Mouse (Mus musculus) ES-E14 (cell line): ENCODE measurements at regions not wholly inside any gene's neighbourhood (a gene's known extent, or its start where the extent isn't known, plus 50 kb on each side); places are given as distances from the start of the nearest gene placed in this dataset.

Source experiments
- DNase-seq: peaks from one replicate; pipeline ENCODE4 v3.0.0-alpha.2; 2013; ENCODE audit warnings: low read depth, low spot score
- H3K27ac ChIP-seq: 2 replicates; pipeline ENCODE4 v1.5.1; 2012; ENCODE audit warnings: low read depth, mild to moderate bottlenecking, low read length, moderate library complexity, mixed read lengths; ENCODE audit not compliant: poor library complexity, insufficient read depth, severe bottlenecking
- H3K36me3 ChIP-seq: 2 replicates; pipeline ENCODE4 v1.6.1; 2012; ENCODE audit warnings: mild to moderate bottlenecking, low read length, moderate library complexity, mixed read lengths; ENCODE audit not compliant: control insufficient read depth, poor library complexity, insufficient read depth, severe bottlenecking
- H3K4me1 ChIP-seq, 2 experiments: fragments of 150-350 bp in 1 of 2; sonication (generic) in 1 of 2; 2 replicates each; pipeline ENCODE4 v1.6.1; 2012; ENCODE audit warnings: low read length in 2 of 2, mild to moderate bottlenecking in 1 of 2, mixed read lengths in 1 of 2; ENCODE audit not compliant: control insufficient read depth in 2 of 2, insufficient read depth in 2 of 2, poor library complexity in 1 of 2
- H3K4me3 ChIP-seq, 2 experiments: fragments of 150-350 bp in 1 of 2; sonication (generic) in 1 of 2; 2 replicates each; pipeline ENCODE4 v1.5.1; 2012; ENCODE audit warnings: low read length in 2 of 2, low read depth in 1 of 2, mild to moderate bottlenecking in 1 of 2, mixed read lengths in 1 of 2; ENCODE audit not compliant: insufficient read depth in 1 of 2, poor library complexity in 1 of 2, severe bottlenecking in 1 of 2
- H3K9ac ChIP-seq: 2 replicates; pipeline ENCODE4 v1.6.1; 2012; ENCODE audit warnings: low read depth, mild to moderate bottlenecking, low read length, mixed read lengths; ENCODE audit not compliant: poor library complexity, insufficient read depth, severe bottlenecking
- H3K9me3 ChIP-seq: fragments of 150-350 bp; sonication (generic); 2 replicates; pipeline ENCODE4 v1.6.1; 2012; ENCODE audit warnings: low read depth, mild to moderate bottlenecking, low read length; ENCODE audit not compliant: control insufficient read depth, insufficient read depth
- CHD2 ChIP-seq: IDR thresholded peaks from 2 replicates; pipeline ENCODE4 v1.6.1; 2014; ENCODE audit warnings: mild to moderate bottlenecking, low read depth, low read length, inconsistent platforms
- HCFC1 ChIP-seq: IDR thresholded peaks from 2 replicates; pipeline ENCODE4 v1.6.1; 2012; ENCODE audit warnings: low read length, inconsistent platforms, borderline replicate concordance; ENCODE audit not compliant: insufficient read depth
- MAFK ChIP-seq: IDR thresholded peaks from 2 replicates; pipeline ENCODE4 v1.6.1; 2014; ENCODE audit warnings: mild to moderate bottlenecking, low read depth, low read length, inconsistent platforms; ENCODE audit not compliant: insufficient read depth
- ZC3H11A ChIP-seq: IDR thresholded peaks from 2 replicates; pipeline ENCODE4 v1.6.1; 2012; ENCODE audit warnings: low read depth, mild to moderate bottlenecking, inconsistent platforms, low read length, borderline replicate concordance
- ZNF384 ChIP-seq: IDR thresholded peaks from 2 replicates; pipeline ENCODE4 v1.6.1; 2012; ENCODE audit warnings: low read depth, low read length, inconsistent platforms
- in situ Hi-C, 2 experiments: fragments of 600-800 bp; cut with MboI; formaldehyde crosslinking; loops; one replicate each; pipeline ENCODE4 v1.15.1; 2025; ENCODE audit warnings: low sequenced_read_pairs in 2 of 2, inconsistent platforms in 1 of 2; ENCODE audit not compliant: unreplicated experiment in 2 of 2

DNA sequence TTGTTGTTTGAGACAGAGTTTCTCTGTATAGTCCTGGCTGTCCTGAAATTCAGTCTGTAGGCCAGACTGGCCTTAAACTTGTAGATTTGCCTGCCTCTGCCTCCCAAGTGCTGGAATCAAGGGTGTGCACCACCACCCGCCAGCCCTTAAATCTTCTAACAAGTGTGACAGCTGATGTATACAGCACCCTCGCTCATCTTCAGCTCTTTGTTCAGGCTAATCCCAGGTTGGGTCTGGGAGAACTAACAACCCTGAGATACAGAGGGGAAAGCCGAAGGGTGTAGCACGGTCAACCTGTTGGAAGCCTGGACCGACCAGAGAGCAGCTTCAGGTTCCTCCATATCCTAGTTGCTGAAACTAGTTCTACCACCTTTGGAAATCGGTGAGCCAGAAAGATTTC lies 99.0 kb downstream of the Tmem30b start:
- Histone ChIP-seq H3K27ac (no peak overlapping the region), H3K9me3 (no peaks in the 10 kb centered on the region), H3K4me1 (peaks cover 0 to 10% of the 10 kb centered on the region in 2 experiments; a peak in 2 of 4 replicates), H3K36me3 (no peaks in the 10 kb centered on the region), H3K9ac (no peak overlapping the region), H3K4me3 (no peak overlapping the region)
- DNase-seq: no peak
- in situ Hi-C loops: no loop called here
- TF ChIP-seq ZNF384: no peak
- TF ChIP-seq HCFC1: no peak

DNA sequence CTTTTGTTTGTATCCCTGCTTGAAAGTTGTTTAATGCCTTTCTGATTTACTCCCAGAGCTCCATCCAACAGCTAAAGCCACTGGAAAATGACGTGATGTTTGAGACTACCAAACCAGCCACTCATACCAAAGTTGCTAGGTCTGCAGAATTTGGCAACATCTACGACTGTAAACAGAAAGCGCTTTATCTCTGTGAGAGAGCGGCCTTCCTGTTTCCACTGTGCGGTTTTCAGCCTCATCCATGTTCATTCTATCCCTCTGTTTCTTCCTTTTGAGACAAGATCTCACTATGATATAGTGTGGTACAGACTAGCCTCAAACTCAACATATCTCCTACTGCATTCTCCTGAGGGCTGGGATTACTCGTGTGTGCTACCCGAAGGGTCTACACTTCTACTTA lies 100.0 kb downstream of the Tmem30b start:
- in situ Hi-C loops: no loop called here
- no peak overlapping the region for H3K9ac ChIP-seq
- H3K9me3 ChIP-seq: no peaks in the 10 kb centered on the region
- DNase-seq: no peak
- H3K36me3 ChIP-seq: no peaks in the 10 kb centered on the region
- H3K4me3 ChIP-seq: no peak overlapping the region
- H3K4me1 ChIP-seq: peaks cover 0 to 10% of the 10 kb centered on the region in 2 experiments; a peak in 2 of 4 replicates
- no peak for TF ChIP-seq ZC3H11A
- TF ChIP-seq ZNF384: no peak
- no peak for TF ChIP-seq MAFK
- H3K27ac ChIP-seq: no peak overlapping the region

DNA sequence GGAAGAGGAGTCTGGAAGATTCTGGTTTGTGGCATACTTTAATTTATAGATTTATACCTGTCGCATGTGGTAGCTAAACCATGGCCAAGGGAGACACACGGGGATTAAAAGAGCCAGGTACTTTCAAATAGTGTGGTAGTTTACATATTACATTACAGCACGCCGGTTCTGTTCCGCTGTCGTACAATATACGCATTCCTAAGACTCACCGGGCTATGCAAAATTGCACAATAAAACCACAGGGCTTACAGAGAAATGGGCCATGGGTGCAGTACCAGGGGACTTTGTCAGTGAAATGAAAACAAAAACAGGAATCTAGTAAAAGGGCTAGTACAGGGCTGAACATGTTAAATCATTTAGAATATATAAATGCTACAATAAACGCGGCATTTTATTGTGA lies 100.6 kb downstream of the Tmem30b start:
- in situ Hi-C loops: no loop called here

DNA sequence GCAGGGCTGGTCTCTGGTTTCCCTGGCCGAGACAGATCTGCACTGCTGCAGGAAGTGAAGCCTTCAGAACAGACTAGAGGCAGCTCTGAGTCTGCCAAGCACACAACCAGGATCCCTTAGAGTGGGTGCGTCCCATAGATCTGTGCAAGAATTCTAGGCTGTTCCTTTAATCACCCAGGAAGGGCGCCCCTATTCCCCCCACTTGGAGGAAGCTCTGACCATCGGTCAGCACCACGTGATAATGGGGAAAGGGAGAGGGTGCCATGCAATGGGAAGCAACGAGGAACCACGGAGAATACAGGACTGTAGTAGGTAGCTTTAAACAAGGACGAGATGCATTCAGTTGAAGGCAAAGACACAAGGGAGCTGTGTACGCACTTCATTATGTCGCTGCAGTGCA lies 101.1 kb downstream of the Tmem30b start:
- Histone ChIP-seq H3K4me3 (no peak overlapping the region), H3K4me1 (peaks cover 0 to 10% of the 10 kb centered on the region in 2 experiments; a peak in 2 of 4 replicates), H3K9ac (no peak overlapping the region), H3K9me3 (no peaks in the 10 kb centered on the region), H3K27ac (no peak overlapping the region), H3K36me3 (no peaks in the 10 kb centered on the region)
- in situ Hi-C loops: no loop called here
- no peak for DNase-seq
- TF ChIP-seq CHD2: no peak
- no peak for TF ChIP-seq ZNF384
- no peak for TF ChIP-seq HCFC1
- no peak for TF ChIP-seq MAFK
- no peak for TF ChIP-seq ZC3H11A

More for the DNA sequence above, 100.6 kb downstream of the Tmem30b start:
- no peak for DNase-seq
- no peaks in the 10 kb centered on the region for H3K9me3 ChIP-seq
- no peak overlapping the region for H3K27ac ChIP-seq
- H3K9ac ChIP-seq: no peak overlapping the region
- H3K4me3 ChIP-seq: no peak overlapping the region
- H3K4me1 ChIP-seq: peaks cover 0 to 10% of the 10 kb centered on the region in 2 experiments; a peak in 2 of 4 replicates
- no peaks in the 10 kb centered on the region for H3K36me3 ChIP-seq
- TF ChIP-seq ZNF384: no peak
- TF ChIP-seq CHD2: no peak
- TF ChIP-seq MAFK: no peak
- TF ChIP-seq ZC3H11A: no peak
- TF ChIP-seq HCFC1: no peak

DNA sequence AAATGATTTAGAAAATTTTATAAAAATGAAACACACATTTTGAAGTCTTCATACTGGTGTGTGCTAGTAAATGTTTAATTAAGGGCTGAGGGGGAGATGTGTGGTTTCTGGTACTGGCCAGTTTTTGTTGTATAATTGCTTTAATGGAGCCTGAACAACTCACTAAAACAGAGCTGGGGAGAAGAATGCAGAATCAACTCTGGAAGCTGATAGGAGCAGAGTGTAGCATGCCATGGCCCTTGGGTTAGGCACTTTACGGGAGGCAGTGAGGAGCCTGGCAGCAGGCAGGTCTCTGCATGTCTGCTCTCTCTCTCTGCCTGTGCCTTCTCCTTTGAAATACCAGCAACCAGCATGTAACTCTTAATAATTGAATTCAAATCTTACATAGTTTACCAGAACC lies 104.9 kb downstream of the Tmem30b start:
- no peaks in the 10 kb centered on the region for H3K9me3 ChIP-seq
- DNase-seq: no peak
- H3K9ac ChIP-seq: no peak overlapping the region
- H3K36me3 ChIP-seq: no peaks in the 10 kb centered on the region
- no peaks in the 10 kb centered on the region; a peak in 2 of 4 replicates for H3K4me1 ChIP-seq
- no peak overlapping the region for H3K27ac ChIP-seq
- no peak overlapping the region for H3K4me3 ChIP-seq
- TF ChIP-seq HCFC1: no peak
- no peak for TF ChIP-seq ZC3H11A
- TF ChIP-seq ZNF384: no peak
- no peak for TF ChIP-seq CHD2
- TF ChIP-seq MAFK: no peak
- in situ Hi-C loops: no loop called here
